Comparison of ENCODE assay signal across 1 mouse cellular context in genomic region chr11:70015677-70016076, GRCm38 (mm10).
TF ChIP-seq lines count a peak whose summit lies in the region.

No protein-coding gene starts in this region.

TF ChIP-seq in CH12.LX, 34 proteins besides CTCF, POLR2A, EP300 and RAD21:
- TF ChIP-seq KAT2A (IDR thresholded peaks at IDR 0.05; ENCODE audit: insufficient replicate concordance, low read length): no peak
- TF ChIP-seq ZKSCAN1 (IDR thresholded peaks at IDR 0.05; ENCODE audit: borderline replicate concordance, low read depth, low read length): peak; percentile 83
- TF ChIP-seq USF1 (IDR thresholded peaks at IDR 0.05; ENCODE audit: low read depth, low read length): no peak
- TF ChIP-seq ZNF384 (IDR thresholded peaks at IDR 0.05; ENCODE audit: low read depth, low read length): no peak
- no peak for TF ChIP-seq PAX5 (IDR thresholded peaks at IDR 0.05; ENCODE audit: low read length)
- TF ChIP-seq USF2 (conservative IDR thresholded peaks at IDR 0.05; ENCODE audit: low read depth, low read length): no peak
